Mouse (Mus musculus): ENCODE results near the gene Ranbp17.

DNA sequence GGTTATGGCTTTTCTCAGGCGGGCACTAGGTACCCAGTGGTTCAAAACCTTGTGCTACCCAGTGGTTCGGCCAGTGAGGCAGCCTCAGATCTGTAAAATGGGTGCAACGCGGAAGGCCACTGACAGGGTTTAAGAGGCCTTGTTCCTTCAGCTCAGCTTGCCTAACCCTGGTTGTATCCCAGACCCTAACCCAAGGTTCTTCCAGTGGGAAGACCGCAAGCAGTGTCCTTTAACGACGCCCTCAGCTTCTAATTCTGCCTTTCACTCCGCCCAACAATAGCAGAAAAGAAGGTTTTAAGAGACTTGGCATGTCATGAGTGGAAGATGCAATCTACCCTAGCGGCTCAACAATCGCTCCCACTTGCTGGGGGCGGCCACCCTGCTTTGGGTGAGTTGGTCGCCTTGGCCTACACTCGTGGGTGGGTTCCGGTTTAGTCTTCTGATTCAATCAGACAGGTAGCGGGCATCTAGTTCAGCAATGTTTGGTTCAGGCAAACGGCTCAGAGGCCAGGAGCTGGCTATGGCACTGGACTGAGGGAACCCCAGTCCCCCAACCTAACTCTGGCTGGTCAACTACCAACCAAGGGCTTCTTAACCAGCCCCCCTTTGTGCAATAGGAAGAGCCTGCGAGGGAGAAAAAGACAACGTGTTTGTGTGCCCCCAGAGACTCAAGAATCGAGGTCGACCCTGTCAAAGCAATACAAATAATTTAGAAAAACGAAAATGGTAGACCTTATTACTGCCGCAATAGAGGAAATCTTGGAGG, 315.0 kb downstream of the Ranbp17 start:
- TF ChIP-seq CTCF (conservative IDR thresholded peaks at IDR 0.05; ENCODE audit: low read length) (no peak), NANOG (IDR thresholded peaks at IDR 0.05; ENCODE audit: borderline replicate concordance, low read length) (no peak), POU5F1 (IDR thresholded peaks at IDR 0.05; ENCODE audit: borderline replicate concordance, low read length) (no peak)

Data from E14TG2a.4 (cell line).